Mouse (Mus musculus) mouse embryonic stem cell (cell line): ENCODE results near the gene Supt5.

Experiments used
- in situ Hi-C, 2 experiments: fragments of 300-500 bp; cut with MboI; formaldehyde crosslinking; loops; 1 replicate in 1 of 2; 3 replicates in 1 of 2; pipeline ENCODE4 v1.14.3; 2019 to 2020; ENCODE audit warnings: low sequenced_read_pairs in 2 of 2, low pct_unique_long_range_greater_than_20kb in 1 of 2, mixed read lengths in 1 of 2; ENCODE audit not compliant: unreplicated experiment in 1 of 2

Supt5 gene

DNA sequence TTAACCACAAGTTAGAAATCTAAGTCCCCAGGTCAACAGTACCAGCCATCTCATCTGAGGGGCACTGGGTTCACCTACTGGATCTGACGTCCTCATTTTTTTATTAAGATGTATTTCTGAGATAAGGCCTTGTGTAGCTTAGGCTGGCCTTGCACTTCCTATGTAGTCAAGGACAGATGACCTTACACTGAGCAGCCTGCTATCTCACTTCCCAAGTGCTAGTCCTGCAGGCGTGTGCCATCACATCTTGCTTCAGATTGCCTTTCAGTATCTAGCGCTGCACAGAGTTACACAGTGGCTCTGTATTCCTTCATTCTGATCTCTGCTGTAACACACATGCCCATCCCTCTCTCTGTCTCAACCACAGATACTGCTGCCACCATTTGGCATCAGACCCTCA is 20.5 kb downstream of the Supt5 start:
- in situ Hi-C loops = no loop called here

DNA sequence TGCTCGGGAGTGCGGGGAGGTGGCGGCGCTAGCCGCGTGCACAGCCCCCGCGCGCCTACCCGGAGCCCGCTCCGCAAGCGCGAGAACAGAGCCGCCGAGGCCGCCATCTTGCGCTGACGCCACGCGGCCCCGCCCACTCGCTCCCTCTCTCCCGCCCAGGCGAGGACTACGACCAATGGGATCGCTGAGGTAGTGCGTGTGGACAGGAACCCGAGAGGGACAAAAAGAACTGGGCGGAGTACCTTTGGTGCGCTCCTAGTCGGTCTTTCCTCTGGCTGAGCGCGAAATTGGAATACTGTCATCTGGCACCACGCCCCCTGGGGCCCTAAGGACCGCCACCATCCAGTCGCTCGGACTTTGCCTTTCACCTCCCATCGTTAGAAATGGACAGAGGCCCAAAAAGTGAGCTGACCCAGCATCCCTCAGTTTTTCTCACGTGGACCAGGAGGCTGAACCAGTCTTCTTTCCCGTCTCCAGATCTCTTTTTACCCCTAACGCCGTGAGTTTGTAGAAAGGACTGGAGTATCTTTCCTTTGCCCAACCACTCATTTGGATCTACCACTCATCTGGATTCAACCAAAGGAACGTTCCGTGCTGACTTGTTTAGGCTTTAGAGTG is 26.5 kb downstream of the Supt5 start, which contains the start of gene Timm50:
TSS of gene Timm50 (minus strand) at position 147 of the 618 bp plus-strand sequence.
- in situ Hi-C loops = no loop called here

DNA sequence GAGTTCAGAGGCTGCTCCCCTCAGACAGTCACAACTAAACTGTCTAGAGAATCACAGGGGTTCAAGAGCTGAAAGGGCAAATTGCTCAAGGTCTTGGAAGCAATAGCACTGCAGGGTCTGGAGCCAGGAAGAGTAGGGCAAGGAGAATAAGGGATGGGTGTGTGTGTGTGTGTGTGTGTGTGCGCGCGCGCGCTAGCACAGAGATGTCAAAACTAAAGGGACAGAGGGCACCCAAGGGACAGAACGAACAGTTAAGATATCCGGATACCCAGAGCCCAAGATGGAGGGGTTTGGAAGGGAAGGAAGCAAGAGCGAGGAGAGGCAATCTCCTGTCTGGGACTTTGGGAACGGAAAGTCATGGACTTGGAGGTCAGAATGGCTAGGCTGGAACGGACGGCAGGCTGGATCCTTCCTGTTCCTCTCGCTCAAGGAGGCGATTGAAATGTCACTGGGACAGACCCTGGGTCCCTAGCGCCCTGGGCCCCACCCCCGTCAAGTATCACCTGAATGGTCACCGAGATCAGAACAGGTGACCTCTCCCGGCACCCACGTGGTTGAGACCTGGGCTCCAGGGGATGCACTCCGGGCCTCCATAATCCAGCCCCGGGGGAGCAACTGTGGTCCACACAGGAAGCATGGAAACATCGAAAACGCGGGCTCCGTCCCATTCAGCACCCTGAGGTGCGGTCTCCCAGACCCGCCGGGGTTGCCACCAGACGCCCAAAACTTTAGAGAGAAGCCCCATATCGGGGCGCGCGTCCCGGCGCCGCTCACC is 27.2 kb downstream of the Supt5 start:
- in situ Hi-C loops = no loop called here

DNA sequence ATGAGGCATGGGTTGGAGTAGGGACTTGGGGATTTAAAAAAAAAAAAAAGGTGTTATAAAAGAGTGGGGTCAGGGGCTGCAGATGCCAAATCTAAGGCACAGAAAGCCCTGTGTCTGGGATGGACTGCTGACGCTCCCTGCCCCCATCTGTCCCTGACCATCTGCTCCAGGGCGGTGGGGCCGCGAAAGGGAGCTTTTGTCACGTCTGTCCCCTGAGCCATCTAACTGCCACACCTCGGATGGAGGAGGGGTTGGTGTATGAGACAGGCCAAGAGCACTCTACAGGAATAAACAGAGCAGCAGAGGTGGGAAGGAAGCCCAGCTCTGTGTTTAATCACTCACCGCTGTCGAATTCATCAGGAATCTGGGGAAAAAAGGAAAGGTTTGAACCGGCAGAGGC is 28.8 kb downstream of the Supt5 start:
- in situ Hi-C loops = no loop called here

DNA sequence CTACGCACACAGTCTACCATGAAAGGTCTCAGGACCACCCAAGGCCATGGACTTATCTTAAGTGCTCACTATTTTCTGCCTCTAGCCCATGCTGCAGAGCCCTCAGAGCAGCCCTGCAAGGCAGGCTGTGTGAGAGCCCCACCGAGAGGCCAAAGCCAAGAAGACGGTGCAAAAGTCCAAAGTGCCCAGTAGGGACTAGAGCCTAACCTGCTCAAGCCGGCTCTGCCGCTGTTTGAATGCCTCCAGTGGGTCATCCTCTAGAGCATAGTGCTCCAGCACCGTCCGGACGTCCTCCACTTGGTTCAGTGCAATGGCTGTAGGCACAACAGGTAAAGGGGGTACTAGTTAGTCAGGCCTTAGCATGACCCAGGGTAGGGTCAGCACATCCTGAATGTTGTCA is 32.3 kb downstream of the Supt5 start:
- in situ Hi-C loops = no loop called here

DNA sequence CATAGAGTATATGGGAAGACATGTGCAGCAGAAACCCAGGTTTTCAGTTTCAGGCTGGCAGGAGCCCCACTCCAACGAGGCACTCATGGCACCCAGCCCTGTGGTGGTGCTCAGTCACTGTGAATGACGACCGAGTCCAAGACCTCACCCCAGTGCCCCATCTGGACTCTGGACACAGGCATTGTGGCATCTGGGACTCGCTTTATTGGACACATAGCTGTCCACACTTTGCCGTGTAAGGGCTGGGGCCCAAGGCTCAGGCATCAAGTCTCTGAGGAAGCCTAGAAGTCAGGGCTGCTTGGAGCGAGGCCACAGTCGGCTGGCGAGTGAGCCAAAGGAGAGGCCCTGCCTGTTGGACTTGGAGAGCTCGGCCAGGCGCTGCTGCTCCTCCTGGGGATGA is 32.9 kb downstream of the Supt5 start:
- in situ Hi-C loops = no loop called here

DNA sequence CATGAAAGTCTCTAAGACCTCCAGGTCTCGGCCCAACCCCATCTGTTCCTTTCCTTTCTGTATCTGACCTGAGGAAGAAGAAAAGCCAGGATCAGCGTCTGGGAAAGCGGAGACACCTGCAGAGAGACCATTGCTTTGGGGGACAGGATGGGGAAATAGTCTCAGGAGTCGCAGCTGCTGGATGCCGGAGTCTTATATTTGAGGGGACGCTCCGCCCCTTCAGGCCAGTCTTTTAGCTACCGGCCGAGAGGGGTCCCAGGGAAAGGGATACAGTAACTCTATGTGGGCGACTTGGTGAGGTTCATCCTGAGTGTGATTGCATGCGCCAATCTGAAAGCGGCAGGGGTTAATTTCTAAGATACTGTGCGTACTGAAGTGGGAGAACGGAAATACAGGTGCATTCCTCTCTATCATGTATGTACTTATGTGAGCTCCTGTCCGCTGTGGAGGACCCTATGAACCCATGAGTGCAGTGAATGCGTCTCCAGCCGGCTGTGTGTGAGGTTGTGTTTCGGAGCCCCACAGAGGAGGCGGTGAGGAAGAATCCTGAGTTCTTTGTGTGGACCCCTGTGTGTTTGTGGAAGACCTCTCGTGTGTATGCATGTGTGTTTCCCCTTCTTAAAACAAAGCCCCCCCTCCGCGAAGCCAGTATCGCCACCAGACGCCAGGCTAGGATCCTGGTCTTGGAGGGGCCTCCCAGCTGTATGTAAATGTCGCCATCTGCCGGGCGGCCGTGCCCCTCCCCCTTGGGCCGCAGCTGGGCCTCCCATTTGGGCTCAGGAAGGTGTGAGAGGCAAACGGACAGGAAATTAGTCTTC is 36.7 kb downstream of the Supt5 start, which contains the start of gene Dll3:
TSS of gene Dll3 (minus strand) at position 623 of the 818 bp plus-strand sequence.
- in situ Hi-C loops = no loop called here

DNA sequence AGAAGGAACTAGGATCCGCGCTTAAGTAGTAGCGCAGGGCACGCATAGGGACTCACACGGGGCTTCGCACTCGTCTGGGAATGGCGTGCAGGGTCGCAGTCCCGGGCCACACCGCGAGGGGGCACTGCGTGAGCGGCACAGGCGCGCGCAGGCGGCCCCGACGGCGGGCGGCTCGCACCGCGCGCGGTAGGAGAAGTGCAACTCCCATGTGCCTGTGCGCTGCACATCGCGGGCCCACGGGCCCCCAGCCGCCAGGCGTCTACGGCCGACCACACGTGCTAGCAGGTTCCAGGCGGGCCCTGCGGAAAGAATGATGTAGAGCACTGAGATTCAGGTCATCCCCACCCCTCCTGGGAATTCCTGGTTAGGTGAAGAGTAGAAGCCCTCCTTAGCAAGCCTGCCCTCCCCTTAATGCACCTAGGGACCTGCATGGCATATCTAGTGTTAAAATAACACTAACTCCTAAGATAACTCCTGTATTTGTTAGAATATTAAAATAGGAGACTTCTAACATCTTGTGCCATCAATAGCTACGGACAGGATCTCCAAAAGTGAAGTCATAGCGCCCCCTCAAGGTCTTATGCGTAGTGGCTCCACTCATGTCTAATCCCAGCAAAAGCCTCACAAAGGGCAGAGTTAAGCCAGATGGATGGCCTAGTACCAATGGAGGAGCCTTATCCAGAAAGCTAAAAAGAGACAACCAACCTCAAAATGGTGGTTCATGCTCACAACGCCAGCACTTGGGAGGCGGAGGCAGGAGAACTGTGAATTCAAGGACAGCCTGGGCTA is 39.5 kb downstream of the Supt5 start:
- in situ Hi-C loops = no loop called here

DNA sequence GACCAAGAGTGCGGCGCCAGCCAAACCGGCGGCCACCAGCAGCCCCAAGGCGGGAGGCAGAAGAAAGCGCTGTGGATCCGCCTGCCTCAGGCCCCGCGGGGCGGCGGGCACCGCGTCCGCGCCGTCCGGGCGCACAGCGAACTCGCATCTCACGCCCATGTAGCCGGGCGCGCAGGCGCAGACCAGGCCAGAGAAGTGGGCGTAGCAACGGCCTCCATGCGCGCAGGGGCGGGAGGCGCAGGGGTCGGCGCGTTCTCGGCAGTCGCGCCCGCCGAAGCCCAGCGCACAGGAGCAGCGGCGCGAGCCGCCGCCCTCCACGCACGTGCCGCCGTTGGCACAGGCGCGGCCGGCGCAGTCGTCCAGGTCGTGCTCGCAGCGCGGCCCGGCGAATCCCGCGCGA is 44.1 kb downstream of the Supt5 start:
- in situ Hi-C loops = no loop called here

DNA sequence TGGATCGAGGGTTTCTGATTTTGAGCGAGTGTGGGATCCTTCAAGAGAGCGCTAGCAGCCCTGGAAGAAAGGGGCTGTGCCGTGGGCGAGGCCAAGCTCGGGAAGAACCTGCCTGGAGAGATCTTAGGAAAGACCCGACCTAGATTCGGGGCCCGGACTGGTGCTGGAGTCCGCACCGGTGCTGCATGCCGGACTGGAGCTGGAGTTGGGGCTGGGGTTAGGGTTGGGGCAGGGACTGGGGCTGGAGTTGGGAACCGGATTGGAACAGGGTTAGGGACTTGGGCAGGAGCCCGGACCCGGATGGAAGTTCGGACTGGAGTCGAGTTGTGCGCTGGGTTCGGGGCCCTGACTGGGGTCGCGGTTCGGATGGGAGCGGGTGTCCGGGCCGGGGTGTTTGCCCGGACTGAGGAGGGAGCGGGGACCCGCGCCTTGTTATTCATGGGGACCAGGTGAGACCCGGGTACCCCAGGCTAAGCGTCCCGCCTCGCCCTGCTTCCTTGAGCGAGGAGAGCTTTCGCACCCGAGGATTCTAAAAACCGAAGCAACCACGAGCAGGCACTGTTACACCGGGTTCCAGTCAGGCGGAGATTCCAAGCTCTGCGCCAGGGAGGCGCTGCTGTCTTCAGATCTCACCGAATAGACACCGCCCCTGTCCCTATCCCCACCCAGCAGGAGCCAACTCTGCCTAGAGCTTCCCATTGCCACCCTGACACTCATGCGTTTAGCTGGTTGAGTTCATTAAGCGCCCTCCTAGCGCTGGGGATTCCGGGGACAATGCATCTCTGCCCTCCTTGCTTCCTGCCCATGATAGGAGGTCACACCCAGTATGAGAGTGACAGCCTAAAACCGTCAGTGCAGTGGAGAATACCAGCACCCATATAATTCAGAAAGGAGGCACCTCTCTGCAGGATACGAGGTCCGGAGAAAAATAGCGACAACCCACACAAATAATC is 47.6 kb downstream of the Supt5 start, which contains the start of gene Selenov:
TSS of gene Selenov (minus strand) at position 549 of the 953 bp plus-strand sequence.
- in situ Hi-C loops = no loop called here

DNA sequence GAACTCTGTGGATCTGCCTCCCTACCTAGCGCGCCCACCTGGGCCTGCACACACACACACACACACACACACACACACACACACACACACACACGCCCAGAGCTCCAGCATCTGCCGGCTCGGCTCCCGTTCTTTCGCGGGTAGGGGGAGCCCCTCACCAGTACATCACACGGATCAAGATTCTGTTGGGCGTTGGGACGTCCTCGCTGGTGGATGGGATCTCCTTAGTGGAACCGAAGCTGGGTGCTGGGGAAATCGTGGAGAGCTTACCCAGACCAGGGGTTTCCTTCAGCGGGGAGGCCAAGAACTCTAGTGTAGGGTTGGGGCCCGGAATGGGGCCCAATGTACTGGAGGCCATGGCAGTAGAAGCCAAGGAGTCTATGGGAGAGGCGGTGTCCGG is 48.4 kb downstream of the Supt5 start:
- in situ Hi-C loops = no loop called here

DNA sequence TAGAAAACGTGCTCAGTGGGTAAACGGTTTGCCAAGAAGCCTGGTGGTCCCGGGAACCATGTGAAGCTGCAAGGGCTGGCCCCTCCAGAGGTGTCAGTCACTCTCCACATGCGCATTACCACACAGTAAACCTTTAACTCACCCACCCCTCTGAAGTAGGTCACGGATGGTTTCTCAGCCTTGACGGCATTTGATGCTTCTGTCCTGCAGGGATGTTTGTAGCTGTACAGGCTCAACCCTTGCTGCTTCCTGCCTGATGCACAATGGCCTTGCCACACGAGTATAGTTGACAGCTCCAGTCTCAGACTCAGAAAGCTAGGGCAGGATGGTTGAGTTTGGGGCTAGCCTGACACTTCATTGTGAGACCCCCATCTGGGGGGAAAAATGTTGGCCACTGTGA is 57.9 kb downstream of the Supt5 start:
- in situ Hi-C loops = no loop called here

DNA sequence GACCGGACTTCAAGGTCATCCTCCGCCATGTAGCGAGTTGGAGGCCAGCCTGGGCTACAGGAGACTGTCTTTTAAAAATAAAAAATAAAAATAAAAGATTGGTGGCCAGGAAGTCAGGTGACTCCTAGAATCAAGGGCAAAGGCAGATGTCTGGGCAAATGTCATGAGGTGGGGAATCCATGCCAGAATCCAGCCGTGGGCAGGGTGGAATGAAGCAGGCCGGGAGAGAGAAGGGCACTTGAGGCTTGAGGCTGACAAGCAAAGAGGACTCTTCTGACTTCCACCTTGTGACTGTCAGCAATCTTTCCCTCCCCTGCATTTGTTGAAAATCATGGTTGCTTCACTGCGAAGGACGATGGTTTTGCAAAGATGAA is 60.3 kb downstream of the Supt5 start:
- in situ Hi-C loops = no loop called here

DNA sequence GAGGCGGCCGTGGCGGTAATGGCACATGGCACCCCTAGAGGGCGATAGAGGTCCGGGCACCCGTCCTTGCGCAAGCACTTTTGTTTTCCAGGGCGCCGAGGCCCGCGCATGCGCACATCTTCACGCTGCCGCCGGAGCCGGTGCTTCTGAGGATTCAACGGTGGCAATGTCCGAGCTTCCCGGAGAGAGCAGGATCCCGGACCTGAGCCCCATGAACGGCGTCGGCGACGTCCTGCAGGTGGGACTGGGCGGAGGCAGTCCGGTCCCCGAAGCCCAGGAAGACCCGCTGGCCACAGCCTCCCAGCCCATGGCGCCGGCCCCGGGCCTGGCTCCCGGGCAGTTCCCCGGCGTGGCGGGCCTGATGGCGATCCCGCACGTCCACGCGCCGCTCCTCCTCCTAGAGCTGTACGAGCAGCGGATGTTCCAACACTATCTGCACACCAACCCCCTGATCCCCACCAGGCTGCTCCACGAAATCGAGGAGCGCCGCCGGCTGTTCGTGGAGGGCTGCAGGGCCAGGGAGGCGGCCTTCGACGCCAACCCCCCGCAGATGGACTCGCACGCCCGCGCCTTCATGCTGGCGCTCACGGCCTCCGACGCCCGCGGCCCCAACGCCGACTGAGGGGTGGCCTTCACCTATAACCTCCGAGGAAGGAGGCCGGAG is 60.8 kb downstream of the Supt5 start, which contains the start of gene Eid2b:
TSS of gene Eid2b (plus strand) at position 125 of the 664 bp plus-strand sequence.
- in situ Hi-C loops = no loop called here

DNA sequence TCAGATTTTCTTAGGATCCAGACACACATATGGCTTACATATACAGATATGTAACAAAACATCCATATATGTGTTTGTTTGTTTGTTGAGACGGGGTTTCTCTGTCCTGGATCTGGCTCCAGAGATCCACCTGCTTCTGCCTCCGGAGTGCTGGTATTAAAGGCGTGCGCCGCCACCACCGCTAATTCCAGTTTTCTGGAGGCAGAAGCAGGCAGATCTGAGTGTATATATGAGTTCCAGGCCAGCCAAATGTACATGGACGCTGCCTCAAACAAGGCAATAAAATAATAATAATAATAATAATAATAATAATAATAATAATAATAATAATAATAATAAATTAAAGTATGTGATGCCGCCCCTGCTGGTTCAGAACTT is 61.3 kb downstream of the Supt5 start:
- in situ Hi-C loops = no loop called here

DNA sequence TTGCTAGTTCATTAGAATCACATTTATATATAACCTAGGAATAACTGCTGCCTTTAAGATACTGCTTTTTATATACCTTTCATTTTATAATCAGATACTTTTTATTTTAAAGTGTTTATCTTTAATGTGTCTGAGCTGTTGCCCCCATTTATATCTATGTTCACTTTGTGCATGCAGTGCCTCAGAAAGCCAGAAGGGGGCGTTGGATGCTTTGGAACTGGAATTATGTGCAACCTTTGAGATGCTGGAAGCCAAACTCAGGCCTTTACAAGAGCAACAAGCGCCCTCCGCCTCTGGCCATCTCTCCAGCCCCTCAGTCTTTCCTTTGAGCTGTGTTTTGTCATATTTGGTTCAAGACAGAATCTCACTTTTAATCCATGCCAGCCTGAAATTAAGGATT is 66.8 kb downstream of the Supt5 start:
- in situ Hi-C loops = loop anchor here in 1 of 2 experiments (25.0 kb wide), 1 partner anchor 209 kb away; the partner anchor contains the start of genes Fcgbp and Psmc4

DNA sequence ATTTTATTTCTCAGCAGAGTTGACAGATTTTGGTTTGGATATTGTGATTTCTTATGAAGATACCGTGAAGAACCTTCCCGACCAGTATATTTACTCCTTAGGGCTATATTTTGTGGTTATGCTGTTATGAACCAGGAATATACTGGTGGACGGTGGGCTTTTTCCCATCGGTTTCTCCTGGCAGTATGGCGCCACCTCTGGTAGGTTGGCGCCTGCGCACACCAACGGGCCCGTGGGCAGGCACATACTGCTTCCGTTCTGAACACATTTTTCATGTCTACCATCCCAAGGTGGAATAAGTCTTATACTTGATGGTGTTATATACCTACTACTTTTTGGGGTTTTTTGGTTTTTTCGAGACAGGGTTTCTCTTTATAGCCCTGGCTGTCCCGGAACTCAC is 69.2 kb downstream of the Supt5 start:
- in situ Hi-C loops = loop anchor here in 1 of 2 experiments (25.0 kb wide), 1 partner anchor 207 kb away; the partner anchor contains the start of genes Fcgbp and Psmc4
